Mouse (Mus musculus): ENCODE results near the gene St3gal3.

DNA sequence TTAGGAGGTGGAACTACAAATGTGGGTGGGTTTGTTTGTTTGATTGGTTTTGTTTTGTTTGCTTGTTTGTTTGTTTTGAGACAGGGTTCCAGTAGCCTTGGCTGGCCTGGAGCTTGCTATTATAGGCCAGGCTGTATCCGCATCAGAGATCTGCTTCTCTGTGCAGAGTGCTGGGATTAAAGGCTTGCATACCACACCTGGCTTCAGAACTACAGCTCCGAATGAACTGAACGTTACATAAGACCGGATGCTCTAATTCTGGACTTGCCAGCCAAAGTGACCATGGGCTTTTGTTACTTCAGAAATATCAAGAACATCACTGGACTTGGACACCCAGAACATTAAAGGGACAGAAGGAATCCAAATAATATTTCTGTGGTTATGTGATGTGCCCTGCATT, 98.2 kb downstream of the St3gal3 start:
- TF ChIP-seq POLR2A (IDR thresholded peaks at IDR 0.05; ENCODE audit: borderline replicate concordance, control insufficient read depth, low read depth, low read length) = no peak
- no peak for TF ChIP-seq CTCF (IDR thresholded peaks at IDR 0.05; ENCODE audit: control insufficient read depth, insufficient read depth, low read length)

Measured in bone marrow, adult 2 months (tissue).